Mouse (Mus musculus): ENCODE measurements at regions not wholly inside any gene's neighbourhood (a gene's known extent, or its start where the extent isn't known, plus 50 kb on each side); places are given as distances from the start of the nearest gene placed in this dataset.

GRCm38 (mm10) chr1:90403057-90403456, 199.3 kb downstream of the Ackr3 start:
- no peak for TF ChIP-seq CTCF (IDR thresholded peaks at IDR 0.05; ENCODE audit: insufficient read depth, low read length)
- no peak for TF ChIP-seq POLR2A (IDR thresholded peaks at IDR 0.05; ENCODE audit: borderline replicate concordance, extremely low read depth, low read depth, low read length)

Measured in lung, adult 2 months (tissue).